Mouse (Mus musculus) left cerebral cortex, postnatal 25 days (tissue): Measurements from ENCODE around the gene Kif16b. TPM values are rescaled to one million over a fixed set of nuclear protein-coding genes. Genes with fewer than 3 reads are reported as not detected.

Source experiments
- DNase-seq, 2 experiments: peaks; one replicate each; pipeline ENCODE4 v3.0.0; 2022; ENCODE audit warnings: low spot score in 2 of 2, mixed read lengths in 1 of 2
- intact Hi-C: fragments of 180-260 bp; cut with DNase I; formaldehyde crosslinking; loops from one replicate; pipeline ENCODE4 v1.15.1; 2025
- total RNA-seq, 2 experiments: library from RNA; stranded (reverse); gene quantifications; 2 replicates each; pipeline ENCODE4 v1.2.3; 2021

Kif16b gene
- total RNA-seq, 2 experiments from 2014 or later = 10.2 to 12.7 TPM

DNA sequence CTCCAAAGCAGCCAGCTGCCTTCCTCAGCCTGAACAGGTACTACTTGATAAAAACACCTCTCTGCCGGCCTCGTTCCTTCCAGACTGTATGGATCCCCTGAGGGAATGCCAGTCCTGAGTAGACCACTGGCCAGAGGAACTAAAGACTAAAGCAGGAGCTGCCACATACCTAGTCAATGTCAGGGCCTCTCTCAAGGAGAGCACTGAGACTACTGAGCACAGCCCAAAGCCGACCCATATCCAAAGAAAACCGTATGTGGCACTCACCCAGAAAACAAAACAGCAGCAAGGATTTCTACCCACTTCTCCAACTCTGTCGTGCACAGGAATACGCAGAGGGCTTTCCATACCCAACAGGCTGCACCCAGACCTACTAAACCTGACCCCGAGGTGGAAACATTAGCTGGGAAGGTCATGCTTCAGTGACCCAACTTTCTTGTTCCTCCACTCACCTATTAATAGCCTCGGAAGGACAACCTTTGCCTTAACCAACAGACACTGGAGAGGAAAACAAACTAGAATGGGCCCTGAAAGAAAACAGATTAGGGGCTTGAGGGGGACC, 22.0 kb downstream of the Kif16b start:
- no peak for DNase-seq
- intact Hi-C loops = no loop called here

DNA sequence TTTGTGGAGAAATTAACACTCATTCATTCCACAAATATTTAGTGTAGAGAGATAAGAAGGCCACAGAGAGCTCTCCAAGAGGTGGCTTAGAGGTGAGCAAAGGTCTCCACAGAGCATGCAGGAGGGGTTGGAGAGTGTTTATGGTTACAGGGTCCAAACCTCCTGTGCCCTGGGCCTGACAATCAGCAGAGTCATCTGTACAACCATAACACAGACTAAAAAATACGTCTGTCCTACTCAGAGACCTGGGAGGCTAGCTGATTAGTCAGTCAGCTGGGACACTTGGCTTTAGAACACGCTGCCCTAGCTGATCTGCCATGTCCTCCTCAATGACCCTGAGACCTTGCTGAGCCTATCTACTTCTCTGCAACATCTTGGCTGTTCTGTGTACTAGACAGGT, 24.7 kb downstream of the Kif16b start:
- intact Hi-C loops = no loop called here
- DNase-seq = no peak

DNA sequence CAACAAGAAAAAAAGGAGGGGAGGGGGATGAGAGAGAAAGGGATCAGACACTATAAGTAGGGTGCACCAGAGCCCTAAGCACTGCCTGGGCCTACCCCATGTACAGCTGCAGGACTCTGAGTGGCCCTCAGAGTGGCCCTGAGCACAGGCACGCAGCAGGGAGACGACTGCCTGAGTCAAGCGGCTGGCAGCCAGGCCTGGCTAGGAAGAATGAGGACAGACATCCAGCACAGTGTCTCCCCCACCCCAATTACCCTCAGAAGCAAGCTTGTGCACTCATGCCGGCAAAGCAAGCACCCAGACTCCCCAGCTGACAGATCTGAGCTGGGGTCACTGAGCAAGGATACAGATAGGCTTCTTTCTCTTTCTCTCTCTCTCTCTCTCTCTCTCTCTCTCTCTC, 25.4 kb downstream of the Kif16b start:
- DNase-seq = no peak
- intact Hi-C loops = no loop called here

DNA sequence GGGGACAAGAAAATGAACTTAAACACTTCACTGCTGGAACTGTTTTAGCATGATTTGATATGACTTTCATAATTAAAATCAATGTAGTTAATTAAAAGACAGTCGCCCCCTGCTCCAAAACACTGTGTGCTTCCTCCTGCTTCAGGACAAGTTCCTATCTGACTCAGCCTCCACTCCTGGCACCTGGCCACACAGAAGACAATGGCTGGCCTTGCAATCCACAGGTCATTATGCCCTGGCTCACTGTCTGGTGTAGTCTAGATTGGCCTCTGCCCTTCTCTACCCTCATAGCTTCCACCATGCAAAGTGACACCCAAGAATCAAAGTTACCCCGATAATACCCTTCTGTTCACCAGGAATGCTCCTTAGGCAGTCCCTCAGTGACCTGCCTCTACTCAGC, 26.8 kb downstream of the Kif16b start:
- DNase-seq = no peak
- intact Hi-C loops = no loop called here

DNA sequence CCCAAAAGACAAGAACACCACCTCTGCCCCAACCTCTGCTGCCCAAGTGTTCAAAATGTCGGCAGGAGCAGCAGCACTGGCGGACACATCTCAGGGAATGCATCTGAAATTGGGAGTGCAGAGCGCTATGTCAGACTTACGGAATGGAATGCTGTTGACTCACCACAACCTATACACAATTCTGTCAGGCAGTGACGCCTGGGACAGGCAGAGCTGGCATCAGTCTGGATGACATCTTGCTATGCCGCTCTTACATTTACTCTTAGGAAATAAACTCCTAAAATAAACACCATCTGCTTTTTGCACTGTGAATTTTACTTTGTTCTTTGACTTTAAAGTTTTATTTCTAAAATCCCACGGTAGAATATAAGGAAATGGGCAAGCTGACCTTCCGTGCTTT, 31.3 kb downstream of the Kif16b start:
- DNase-seq = peak; percentile 17 to 60
- intact Hi-C loops = no loop called here

DNA sequence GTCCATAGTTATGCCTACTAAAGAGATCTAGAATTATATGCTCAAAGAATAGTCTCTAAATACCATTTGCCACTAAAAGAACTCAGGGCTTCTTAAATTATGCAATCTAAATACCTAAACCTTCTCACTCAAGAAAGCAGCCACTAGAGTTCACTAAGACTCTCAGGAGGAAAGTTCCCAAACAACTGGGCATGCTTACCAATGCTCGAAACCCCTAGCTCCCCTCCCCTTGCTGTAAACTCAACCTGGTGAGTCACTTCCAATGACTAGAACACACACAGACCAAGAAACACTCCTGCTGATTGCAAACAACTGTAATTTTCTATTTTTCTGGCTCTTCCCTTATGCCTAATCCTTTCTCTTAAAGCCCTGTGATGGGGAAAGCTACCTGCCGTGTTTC, 33.9 kb downstream of the Kif16b start:
- intact Hi-C loops = no loop called here

DNA sequence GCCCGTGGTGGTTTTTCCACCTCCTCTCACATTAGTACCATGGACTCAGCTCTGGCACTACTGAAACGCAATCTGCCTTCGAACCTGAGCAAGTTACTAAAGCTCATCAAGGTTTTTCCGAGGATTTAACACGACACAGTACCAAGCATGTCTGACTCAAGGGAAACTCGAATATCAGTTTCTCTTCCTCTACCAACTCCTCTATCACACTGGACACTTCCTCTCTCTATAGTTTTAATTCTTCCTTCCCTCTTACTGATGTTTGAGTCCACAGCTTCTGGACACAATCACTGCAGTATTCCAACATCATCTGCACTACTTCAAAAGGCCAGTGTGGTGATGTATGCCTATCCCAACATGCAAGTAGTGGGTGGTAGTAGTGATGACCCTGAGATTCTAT, 40.3 kb downstream of the Kif16b start:
- DNase-seq = no peak
- intact Hi-C loops = no loop called here

More for the DNA sequence above, 33.9 kb downstream of the Kif16b start:
- no peak for DNase-seq

DNA sequence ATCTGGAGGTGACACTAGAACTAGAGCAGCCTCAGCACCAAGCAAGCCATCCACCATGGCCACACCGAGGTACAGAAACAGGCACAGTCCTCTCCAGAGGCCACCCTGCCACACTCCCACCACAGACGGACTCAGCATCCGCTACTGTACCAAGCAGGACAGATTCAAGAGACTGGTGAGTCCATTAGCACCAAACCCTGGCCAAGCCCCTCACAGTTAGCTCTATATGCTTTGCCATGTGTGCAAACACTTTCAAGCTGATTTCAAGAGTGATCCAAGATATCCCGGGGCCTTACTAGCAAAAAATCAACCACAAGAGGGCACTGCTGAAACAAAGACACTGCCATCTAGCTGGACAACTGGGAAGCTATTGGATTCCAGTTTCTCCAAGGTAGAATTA, 41.9 kb downstream of the Kif16b start:
- peak; percentile 66 to 87 for DNase-seq
- intact Hi-C loops = loop anchor here (1.0 to 2.0 kb wide), 2 partner anchors 108 to 235 kb away; no protein-coding TSS in a partner anchor

DNA sequence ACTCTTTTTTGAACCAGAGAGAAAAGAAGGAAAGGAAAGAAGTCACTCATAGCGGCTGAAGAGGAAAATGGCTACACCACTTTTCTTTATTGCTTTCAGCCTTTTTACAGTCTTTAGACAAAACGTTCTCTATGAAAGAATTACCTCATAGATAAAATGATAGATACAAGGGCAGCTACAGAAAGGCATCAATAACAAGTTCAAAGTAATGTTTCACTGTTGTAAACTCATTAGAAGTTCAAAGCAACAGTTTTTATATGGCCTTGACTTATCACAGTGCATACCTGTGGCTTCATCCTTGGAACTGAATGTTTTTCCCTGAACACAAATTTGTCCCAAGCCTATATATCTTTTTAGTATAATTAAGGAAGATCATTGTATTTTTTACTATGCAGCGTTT, 62.6 kb downstream of the Kif16b start:
- no peak for DNase-seq
- intact Hi-C loops = no loop called here

DNA sequence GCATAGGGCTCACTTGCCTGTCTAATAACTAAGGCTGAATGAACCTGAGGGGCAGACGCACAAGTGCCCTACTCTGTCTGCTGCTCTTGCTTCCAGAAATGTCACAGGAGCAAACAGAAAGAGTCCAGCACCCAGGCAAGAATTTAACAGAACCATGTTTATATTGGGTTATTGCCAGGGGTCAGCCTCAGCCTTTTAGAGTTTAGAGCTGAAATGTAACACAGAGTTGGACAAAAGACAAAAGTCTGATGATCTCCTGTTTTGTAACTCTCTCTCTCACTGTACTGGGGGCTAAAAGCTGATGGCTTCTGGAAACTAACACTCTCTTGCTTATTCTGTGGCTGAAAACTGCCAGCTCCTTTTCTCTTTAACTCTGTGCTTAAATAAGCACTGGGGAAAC, 63.2 kb downstream of the Kif16b start:
- intact Hi-C loops = no loop called here
- no peak for DNase-seq

DNA sequence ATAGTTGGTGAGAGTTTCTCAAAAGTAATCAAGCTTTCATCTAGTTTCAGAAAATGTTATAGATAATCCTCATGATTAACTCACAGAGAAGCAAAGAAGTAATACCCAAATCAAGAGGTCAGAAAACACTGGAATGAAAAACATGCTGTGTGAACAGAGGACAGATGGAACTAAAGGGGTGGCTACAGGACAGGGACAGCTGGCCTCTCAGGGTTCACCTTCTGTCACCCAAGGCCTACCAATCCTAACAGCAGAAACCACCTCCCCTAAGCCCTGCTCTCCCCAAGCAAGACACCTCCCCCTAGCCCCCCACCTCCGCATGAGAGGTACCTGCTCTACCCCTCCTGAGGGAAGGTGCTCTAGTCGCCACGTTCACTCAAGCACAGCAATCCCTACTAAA, 66.6 kb downstream of the Kif16b start:
- intact Hi-C loops = no loop called here
- no peak for DNase-seq

DNA sequence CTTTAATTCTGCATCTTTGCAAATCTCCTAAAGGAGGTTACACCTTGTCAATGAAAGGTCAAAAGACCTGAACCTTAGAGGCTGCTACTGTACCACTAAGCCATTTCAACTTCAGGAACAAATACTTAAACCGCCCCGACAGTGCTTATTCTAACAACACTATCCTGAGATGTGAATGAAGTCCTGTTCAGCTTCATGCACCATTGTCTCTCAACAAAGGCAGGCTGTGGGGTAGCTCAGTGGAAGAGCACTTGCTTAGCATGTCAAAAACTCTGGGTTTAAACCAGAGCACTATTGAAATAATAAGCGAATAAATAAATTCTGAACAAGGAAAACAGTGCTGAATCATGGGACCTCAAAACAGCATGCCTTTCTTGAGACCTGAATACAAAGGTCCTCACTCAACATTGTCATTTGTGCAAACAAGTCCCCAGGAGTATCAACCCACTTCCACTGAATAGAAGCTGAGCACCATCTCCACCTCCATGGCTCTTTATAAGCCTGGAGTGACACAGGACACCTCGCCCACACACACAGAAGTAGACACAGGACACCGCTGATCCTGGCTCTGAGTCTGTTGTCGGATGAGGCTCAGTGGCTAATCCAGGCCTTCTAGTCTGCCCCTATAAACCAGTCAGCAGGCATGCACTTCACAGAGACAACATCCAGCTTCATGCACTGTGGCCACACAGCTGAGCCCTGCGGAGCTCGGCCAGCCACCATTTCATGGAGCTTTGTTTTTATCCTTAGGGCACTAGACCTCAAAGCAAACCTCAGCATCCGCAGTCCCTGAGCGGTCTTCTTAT, 68.5 kb downstream of the Kif16b start:
- intact Hi-C loops = no loop called here
- DNase-seq = no peak

DNA sequence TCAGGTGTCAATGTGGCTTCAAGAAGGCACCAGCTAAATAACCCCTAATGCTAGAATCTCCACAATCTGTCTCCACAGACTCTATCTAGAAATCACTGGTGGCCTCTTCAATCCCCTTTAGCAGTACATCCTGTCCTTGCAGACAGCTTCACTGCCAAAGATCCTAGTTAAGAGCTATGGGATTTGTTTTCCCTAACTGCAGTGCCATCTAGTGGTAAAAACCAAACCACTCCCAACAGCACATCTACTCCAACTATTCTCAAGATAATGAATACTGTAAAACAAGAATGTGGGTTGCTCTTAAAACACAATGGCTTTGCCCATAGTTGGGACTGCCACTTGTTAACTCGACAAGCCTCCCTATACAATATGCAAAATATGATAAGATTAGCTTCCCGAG, 88.3 kb downstream of the Kif16b start:
- intact Hi-C loops = loop anchor here (10.0 kb wide), 2 partner anchors 398 to 548 kb away; no protein-coding TSS in a partner anchor
- peak; percentile 56 to 85 for DNase-seq

DNA sequence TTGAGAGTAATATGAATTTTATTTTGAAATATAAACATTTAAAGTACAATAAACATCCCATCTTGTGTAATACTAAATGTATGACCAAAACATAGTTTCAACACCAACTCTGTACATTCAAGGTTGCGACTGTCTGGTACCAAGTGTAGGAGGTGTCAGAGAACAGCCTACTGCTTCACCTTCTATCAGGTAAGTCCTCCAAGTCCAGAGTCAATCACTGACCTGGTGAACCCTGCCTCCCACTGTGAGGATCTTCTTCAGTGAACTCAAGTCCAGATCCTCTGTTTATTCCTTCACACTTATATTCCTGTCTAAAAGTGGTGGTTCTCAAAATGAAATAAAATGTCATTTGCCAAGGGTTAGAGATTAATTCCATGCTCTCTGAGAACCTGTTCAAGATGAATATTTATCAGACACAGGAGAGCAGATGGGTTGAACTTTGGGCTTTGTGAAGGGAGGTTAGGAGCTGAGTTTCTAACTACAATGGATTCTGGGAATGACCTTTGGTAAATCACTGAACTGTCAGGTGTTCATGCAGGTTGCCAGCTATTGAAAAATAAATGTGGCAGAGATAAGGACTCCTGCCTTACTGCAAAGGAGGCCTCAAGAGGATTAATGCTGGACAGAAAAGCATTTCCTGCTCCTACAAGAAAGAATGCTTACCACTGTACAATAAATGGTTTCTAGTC, 97.4 kb downstream of the Kif16b start:
- intact Hi-C loops = no loop called here
- no peak for DNase-seq

DNA sequence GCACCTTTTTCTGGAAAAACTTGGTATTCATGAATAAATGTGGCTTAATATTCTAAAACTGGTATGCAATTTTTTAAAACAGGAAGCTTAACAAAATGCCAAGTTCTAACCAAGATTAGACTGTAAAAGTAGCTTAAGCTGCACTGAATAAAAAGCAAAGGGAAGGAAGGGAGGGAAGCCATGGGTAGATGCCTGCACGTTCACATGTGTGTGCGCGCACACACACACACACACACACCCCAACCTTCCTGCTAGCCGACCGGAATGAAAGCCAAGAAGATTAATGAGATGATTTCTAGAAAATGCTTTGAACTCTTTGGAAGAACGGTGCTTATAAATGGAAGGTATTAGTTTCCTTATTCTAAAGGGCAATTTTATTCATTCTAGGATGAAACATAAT, 104.0 kb downstream of the Kif16b start:
- intact Hi-C loops = no loop called here
- DNase-seq = no peak

DNA sequence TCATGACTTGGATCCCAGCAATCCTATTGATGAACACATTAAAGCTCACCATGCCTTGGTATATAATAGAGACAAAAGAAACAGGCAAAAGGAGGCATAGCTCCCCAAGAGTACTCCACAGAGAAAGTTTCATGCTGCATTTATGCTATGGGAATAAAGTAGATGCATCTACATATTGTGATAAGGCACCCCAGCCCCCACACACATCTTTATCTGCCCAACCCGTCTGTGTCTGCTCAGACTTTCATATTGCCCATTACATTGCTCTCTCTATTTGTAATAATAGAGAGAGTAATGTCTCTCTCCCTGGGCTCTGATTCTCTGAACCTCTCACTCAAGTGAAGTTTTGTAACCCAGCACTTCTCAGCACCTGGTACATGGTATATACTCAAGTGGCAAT, 126.0 kb downstream of the Kif16b start:
- DNase-seq = no peak
- intact Hi-C loops = no loop called here

DNA sequence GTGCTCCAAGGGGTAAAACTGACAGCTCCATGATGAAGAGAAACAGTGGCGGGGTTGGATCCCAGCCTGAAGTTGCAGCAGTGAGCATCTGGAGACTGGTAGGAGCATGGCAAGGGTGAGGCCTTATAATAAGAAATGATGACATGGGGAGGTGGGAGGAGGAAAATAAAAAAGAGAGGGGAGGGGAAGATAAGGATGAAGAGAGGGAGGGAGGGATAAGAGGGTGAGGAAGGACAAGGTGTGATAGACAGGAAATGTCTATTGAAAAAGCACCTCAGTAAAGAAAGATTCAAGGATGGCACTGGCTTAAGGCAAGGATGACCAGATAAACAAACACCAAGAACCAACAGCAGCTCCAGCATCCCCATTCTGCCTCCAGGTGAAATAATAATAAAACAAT, 126.6 kb downstream of the Kif16b start:
- intact Hi-C loops = no loop called here
- no peak for DNase-seq

DNA sequence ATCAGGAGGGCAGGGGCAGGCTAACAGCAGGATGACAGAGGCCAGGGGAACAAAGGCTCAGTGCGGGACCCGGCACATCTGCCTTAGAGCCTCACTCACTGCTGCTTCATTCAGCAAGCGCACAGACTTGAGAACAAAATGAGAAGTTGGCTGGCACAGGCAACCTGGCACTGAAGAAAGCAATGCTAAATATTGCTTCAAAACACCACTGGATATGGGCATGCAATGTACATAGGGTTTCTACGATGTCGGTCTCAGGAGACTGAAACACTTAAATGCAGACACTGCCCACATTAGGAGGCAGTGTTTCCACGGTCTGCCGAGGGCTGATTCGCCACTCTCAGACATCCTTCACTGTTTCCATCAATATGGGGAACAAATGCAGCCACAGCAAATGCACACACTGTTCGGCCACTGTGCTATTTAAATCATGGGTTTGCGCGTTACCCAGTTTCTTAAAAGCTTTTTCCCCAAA, 131.6 kb downstream of the Kif16b start:
- peak; percentile 45 to 65 for DNase-seq
- intact Hi-C loops = no loop called here

DNA sequence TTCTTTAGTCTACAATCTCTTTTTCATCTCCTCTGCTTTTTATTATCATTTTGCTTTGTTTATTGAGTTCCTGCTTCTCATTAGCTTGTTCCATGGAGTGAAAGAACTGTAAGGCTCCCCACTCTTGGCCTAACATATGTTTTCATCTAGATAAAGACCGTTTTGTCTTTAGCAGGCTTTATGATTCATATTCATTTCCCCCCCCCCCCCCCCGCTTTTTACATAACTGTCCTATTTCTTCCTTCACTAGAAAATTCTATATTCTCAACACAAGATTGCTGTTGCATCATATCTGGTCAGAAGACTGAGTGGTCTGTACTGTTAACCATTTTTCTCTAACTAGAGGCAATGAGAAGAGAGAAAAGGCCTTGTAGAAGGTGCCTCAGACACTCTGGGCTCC, 137.1 kb downstream of the Kif16b start:
- intact Hi-C loops = no loop called here

DNA sequence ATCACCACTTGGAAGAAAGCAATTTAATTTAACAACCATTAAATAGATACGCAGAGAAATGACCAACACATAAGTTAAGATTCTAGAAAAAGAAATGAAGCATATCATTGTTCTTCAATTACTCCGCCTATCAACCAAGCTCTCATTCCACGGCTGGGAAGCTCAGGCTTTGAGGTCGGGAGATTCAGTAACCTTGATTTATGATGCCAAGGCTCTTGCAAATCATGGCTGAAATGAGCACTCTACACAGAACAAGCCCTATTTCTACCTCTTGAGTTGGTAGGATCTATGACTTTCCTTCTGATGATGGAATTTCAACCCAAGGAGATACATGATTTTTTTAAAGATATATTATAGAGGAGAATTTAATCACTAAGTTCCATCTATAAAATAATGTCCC, 140.5 kb downstream of the Kif16b start:
- no peak for DNase-seq
- intact Hi-C loops = no loop called here

More for the DNA sequence above, 137.1 kb downstream of the Kif16b start:
- DNase-seq = no peak

DNA sequence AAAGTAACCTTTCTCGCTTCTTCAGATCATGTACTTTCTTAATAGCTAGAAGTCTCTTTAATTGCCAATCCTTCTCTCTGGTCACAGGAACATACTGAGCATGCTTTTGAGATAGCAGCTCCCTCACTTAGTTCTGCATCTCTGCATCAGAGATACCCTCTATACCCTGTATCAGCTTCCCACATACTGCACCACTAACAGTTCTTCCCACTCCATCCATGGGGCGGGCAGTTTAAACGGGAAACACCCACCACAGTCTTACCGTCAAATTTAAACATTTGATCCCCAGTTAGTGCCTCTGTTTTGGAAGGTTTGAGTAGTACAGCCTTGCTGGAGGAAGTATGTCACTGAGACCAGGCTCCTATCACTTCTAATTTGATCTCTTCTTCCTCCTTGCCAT, 142.1 kb downstream of the Kif16b start:
- intact Hi-C loops = no loop called here
- no peak for DNase-seq
